Mouse (Mus musculus) embryo, embryonic 11 days (tissue): ENCODE measurements at regions not wholly inside any gene's neighbourhood (a gene's known extent, or its start where the extent isn't known, plus 50 kb on each side); places are given as distances from the start of the nearest gene placed in this dataset.

ENCODE experiments used
- DNase-seq: peaks from one replicate; pipeline ENCODE4 v3.0.0-alpha.2; 2015

DNA sequence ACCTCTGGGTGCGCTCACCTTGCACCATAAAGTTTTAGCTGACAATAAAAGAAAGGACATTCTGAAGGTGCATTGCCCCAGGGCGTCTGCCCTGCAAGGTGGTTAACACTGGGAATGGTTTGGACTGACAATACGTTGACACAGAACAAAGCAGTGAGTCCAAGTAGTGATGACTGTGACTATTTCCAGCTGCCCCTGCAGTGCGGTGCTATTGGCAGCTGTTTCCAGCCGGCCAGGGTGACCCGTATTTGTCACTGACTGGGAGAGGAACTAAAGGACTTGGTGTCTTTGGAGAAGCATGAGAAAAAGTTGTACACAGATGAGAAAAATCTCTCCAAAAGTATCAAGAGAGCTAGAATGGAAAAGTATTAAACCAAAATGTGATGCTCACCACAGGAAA, 52.0 kb upstream of the Vtcn1 start:
- no peak for DNase-seq

- no peak for DNase-seq
These were observed 53.9 kb upstream of the Vtcn1 start for GRCm38 (mm10) chr3:100771363-100771762.

DNA sequence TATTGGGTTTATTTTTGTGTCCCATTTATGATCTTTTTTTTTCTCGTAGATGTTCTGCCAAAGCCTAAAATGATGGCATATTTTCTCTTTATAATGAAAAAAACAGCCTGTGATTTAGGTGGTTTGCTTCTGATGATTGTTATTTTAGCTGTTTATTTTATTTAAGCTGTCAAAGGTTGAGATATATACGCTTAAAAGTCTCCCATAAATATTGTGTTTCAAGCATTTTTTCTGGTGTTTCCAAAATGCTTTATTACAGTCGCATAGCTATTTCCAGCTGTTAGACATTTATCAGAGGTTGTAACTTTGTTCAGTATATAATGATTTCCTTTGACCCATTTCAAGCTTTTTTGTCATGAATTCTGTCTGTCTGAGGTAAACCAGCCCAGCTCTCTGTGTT, 54.4 kb upstream of the Vtcn1 start:
- no peak for DNase-seq

DNA sequence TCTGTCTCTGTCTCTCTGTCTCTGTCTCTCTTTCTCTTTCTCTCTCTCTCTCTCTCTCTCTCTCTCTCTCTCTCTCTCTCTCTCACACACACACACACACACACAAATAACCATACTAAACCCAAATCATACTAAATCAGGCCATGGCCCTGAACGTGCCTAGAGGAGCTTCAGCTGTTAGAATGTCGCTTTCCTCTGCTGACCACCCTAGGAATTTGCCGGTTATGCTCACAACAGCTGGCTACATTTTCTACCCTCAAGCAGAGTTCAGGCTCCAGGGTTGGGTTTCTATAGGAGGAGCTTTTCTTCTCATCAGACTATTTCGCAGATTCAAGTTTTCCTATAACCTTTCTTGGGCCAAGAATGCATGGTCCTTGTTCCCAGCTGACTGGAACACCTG, 56.1 kb upstream of the Vtcn1 start:
- no peak for DNase-seq

DNA sequence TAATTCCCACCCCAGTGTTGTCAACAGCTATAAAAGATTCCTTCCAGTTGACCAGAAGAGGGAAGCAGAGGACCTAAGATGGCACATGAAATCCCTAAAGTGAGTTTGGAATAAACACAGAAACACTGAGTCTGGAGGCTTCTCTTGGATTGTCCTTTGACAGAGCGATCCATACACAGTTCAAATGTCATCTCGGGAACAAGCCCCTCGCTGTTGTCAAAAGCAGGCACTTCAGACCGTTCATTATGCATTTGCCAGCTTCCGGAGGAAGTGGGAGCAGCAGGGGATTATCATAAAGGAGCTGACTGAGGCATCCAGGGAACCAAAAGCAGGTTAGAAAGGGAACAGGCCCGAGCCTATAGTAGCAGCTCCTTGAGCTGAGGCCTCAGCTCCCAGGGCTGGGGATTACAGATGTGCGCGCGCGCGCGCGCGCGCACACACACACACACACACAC, 57.1 kb upstream of the Vtcn1 start:
- DNase-seq: peak; percentile 68

DNA sequence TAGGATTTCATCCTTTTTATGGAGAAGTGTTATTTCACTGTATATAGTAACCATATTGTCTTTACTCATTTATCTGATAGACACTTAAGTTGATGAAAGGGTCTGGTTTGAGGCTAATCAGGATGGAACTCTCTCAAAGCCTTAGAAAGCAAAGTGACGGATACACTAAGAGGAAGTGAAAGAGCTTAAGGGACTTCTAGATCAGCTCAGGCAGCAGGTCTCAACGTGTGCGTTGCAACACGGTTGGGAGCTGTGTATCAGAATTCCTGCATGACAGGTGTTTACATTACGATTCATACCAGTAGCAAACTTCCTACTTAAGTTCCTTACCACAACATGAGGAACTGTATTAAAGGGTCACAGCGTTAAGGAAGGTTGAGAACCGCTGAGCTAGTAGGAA, 59.9 kb upstream of the Vtcn1 start:
- DNase-seq: no peak

DNA sequence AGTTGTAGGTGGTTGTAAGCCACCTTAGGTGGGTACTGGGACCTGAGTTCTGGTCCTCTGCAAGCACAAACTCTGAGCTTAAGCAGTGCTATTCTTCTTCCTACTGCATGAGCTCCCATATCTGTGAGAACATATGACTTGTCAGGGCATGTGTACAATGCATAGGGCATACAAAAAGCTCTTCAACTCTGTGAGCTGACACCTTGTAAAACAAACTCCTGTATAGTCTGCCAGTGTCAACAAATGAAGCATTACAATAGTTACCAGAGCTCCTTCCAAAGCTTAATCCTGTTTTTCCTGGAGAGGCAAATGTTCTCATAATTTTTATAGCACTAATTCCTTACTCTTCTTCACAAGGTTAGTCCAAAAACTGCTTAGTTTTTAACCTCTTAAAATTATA, 62.4 kb upstream of the Vtcn1 start:
- DNase-seq: no peak

DNA sequence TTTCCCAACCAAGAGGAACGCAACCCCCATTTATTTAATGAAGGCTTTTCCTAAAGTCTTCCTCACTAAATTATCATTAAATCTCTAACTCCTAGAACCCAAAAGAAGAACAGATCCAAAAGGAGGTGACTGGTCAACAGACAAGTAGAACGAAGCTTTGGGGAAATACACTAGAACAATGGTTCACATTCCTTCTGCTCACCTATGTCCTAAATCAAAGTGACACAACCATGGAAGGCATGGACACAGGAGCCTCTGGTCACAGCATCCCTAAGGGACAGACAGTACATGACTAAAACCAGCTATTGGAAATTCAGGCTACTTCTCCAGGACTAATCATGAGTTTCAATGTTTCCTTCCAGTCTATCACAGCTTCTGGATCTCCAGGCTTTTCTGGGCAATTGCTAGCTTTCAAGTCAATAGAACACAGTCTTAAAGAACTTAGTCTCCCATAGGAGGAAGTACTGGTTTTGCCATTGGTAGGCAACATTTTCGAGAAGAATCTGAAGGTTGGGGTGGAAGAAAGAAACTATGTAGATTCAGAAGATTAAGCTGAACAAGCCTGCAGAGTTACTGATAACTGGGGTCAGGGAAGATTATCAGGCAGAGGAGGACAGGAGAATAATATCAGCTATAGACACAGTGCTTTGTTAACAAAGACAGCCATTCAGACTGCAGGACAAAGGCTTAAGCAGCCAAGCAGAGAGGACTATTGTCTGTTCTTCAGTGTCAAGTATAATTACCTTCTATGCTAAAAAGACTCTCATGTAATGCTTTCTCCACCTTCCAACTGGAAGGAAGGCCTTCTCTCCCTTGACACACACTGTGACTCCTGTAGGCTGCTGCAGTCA, 65.9 kb upstream of the Vtcn1 start:
- no peak for DNase-seq

DNA sequence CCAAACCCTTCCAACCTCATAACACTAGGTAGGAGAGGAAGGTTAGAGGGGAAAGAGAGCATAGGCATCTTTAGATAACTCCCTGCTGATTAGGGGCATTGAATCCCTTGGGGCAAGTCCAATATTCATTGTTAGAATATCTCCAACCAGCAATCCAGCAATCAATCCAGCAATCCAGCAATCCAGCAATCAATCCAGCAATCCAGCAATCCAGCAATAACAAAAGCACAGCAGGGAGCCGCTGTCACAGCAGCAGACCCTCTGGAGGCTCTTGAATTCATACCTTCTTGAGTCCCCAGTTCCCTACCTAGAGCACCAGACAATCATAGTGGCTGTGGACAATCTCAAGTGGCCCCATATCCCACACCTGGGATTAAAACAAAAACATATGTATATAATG, 69.4 kb upstream of the Man1a2 start:
- no peak for DNase-seq

DNA sequence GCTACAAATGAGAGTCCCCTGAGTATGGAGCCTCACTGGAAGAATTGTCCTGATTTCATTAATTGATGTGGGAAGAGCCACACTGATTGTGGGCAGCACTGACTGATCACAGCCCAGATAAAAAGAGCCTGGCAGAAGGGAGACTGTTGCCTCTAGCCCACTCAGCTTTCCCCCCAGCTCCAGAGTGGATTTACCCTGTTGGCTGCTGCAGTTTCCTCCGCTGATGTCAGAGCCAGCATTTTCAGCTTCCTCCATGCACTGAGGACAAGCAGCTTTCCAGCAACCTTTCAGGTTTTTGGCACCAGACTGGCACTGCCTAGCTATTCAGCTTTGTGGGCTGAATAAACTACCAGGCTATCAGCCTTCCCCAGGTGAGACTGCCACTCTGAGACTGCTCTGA, 65.9 kb upstream of the Man1a2 start:
- DNase-seq: no peak

GRCm38 (mm10) chr3:100748727-100749126, 63.4 kb upstream of the Man1a2 start:
- no peak for DNase-seq

DNA sequence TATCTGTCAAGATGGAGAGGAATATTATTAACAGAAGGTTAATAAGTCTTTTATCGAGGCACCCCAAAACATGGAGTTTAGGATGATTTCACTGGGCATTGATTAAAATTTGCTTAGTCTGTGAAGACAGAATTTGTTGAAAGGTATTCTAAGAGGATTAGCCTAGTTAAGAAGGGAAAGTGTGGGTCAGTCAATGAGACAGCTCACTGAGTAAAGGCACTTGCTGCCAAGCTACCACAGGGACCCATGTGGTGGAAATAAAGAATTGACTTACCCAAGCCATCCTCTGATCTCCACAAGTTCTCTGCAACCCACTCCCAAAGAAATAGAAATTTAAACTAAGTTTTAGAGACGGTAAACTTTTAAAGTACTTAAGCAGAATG, 63.0 kb upstream of the Man1a2 start:
- no peak for DNase-seq

DNA sequence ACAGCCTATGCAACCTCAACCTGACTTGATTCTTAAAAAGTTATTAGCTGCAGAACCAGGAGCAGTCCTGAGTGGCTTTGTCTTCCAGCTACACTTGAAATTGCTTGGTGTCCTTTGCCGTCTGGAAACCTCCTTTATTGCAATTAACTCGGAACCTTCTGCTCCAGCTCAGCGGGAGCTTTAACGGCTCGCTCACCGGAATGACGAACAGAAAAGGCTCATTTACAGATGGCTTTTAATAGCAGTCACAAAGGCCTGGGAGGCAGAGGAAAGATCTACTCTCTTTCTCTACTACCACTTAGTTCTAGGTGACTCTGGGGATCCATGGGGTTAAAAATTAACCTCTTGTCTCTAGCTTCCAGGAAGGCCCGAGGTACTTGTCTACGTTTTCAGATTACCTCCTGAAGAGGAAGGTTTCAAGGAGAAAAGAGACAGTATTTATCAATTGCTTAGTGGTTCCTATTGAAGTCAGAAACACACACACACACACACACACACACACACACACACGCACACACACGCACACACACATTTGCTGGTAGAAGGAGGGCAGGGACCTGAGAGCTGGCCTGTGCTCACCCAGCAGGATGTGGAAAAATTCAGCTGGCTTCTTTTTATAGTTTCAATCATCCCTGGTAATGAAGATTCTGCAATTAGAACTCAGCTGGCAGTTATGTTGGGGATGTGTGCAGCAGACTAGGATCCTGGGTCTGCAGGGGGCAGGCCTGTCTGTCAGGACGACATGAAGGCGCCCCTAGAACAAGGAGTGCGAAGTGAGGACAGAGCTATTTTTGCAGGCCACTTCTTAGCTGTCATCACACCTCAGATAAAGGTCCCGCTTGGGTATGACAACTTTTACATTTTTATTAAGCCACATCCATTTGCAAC, 62.4 kb upstream of the Man1a2 start:
- DNase-seq: no peak

DNA sequence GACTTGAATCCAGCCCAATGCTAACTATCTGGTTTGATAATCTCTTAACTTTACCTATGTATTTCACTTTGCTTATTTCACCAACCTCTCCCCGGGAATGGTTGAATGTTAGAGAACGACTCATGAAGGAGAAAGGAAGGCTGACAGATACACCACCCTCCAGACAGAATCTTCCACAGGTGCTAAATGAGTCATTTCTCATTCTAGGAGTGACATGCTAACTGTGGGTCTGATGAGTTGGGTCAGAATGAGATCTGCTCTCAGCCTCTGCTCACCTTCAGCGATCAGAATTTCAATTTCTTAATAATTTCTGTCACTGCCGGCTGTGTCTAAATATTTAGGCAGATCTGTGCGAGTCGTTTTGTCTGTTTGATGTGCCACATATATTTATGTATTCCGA, 52.4 kb upstream of the Man1a2 start:
- no peak for DNase-seq

DNA sequence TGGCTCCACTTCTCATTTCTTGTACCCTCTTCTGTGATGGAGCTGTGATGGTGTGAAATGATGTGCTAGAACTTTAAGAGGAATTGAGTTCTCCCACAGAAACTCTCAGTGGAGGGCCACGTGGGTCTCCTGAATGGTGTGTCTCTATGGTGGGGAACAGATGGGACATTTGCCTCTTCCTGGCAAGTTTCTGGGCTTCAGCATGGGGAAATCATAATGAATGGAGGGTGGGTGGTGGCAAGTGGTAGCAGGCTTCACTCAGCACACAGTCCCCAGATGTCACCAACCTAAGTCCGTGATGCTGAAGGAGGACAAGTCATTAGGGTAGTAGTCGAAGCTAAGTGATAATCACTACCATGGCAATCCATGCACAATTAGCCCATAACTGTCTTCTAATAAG, 51.2 kb upstream of the Man1a2 start:
- no peak for DNase-seq
